Mouse (Mus musculus) forelimb bud, embryonic 11.5 days (tissue): ENCODE results near the gene Setd5.
A peak's percentile ranks its signal among the peaks of the same experiment; 100 is the strongest.

Source experiments
- DNase-seq: peaks from one replicate; pipeline ENCODE4 v3.0.0-alpha.2; 2012; ENCODE audit warnings: low read depth, low spot score

Setd5 gene

DNA sequence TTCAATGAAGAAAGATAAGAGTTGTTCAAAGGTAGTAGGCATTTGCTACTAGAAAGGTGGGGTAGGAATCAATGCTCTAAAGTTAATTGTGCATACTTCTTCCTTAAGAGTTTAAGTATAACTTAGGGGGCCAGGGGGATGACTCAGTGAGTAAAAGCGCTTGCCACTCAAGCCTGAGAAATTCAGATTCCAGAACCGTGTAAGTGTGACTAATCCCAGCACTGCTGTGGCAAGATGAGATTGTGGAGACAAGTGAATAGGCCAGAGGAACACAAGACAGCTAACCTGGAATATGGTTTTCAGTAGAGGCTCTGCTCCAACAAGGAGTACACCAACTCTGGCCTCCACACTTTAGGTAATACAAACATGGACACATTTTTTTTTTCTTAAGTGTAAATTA lies 56.2 kb downstream of the Setd5 start:
- DNase-seq: no peak

DNA sequence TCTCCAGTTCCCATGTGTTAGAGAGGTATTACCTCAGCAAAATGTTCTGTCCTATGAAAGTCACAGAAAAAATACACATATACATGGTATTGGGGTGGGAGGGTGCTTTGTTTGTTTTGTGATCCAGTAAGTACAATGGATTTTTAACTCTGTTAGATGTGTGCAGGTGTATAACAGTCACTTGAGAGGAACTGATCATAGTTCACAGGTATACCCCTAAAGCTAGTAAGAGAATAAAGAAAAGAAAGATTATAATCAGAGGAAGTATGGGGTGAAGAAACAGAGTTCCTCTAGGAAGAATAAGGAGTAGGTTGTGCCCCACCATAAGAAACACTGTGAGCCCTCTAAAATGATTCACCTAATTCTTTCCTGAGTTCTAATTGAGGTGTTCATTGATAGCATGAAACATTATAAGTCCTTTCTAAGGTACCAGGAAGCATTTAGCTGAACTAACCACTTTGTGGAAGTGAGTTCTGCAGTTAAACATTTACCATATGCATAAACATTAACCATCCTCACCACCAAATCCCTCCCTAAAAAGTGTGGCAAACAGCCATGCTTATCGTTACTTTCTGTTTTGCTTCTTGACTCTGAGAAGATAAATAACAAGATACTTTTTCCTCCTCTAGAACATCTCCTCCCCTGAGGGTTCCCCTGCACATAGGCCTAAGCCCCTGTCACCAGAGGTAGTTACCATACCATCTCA lies 64.4 kb downstream of the Setd5 start:
- no peak for DNase-seq

DNA sequence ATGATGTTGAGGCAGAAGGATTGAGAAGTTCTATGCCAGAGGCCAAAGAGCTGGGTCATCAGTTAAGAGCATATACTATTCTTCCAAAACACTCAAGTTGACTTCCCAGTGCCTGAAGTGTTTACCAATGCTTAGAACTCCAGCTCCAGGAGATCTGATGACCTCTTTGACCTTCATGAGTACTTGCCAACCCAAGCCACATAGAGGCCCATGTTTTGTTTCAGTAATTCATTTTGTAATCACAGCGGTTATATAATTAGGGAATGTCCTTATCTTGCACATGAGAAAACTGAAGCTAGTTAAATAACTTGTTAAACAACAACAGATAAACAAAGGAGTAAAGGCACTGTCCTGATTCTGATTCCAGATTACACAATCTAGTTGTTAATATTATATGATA lies 67.6 kb downstream of the Setd5 start:
- DNase-seq: no peak

DNA sequence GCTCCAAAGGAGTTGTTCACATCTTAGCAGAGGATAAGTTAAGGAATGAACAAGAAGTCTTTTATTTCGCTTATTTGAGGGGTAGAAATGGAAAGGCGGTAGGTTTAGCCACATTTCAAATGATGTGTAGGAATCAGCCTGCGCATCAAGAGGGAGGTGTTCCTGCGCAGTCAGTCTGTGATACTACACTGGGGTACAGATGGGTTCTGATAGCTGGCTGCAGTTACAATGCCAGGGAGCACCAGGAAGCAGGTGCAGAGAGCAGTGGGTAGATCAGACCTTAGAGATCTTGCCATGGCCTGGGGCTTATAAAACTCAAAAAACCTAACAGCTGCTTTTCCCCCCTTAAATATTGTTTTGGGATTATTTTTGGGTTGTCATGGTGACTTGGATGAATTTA lies 68.1 kb downstream of the Setd5 start:
- no peak for DNase-seq

DNA sequence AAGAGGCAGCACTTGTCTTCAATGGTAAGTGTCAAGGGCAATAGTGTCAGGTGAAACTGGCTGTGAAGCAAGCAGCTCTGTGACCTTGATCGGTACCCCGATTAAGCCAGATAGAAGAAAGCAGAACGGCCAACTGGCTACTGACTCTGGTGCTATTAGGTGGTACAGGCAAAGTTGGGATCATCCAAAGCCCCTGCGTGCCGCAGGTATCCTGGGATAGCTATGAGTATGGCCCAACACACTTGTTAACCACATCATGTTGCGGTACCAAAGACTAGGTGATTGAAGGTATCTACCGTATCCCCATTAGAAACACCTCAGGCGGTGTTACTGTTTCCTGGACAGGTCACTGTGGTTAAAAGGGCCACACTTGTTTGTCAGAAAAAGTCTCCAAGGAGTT lies 76.9 kb downstream of the Setd5 start:
- no peak for DNase-seq

DNA sequence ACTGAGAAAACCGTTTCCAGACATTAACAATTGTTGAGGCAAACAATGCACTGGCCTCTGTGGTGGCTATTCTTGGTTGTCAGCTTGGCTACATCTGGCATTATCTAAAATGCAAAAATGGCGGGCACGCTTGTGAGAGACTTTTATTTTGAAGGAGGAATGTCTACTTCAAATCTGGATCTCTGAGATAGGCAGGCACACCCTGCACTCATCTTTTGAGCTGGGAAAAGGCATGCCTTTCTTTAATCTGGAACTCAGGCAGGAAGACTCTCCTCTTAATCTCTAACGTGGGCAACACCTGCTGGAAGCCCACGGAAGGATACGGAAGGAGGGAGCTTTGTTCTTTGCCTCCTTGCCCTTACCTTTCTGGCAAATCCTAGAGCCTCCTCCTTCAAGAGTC lies 77.7 kb downstream of the Setd5 start:
- DNase-seq: no peak

DNA sequence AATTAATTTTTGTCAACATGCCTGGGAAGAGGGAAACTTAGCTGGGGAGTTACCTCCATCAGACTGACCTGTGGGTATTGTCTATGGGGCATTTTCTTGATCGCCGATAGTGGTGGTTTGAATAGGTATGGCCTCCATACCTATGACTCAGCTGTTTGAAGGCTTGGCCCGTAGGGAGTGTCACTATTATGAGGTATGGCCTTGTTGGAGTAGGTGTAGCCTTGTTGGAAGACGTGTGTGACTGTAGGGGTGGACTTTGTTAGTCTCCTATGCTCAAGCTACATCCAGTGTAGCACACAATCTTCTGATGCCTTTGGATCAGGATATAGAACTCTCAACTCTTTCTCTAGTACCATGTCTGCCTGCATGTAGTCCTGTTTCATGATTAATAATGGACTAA lies 78.9 kb downstream of the Setd5 start:
- DNase-seq: no peak

DNA sequence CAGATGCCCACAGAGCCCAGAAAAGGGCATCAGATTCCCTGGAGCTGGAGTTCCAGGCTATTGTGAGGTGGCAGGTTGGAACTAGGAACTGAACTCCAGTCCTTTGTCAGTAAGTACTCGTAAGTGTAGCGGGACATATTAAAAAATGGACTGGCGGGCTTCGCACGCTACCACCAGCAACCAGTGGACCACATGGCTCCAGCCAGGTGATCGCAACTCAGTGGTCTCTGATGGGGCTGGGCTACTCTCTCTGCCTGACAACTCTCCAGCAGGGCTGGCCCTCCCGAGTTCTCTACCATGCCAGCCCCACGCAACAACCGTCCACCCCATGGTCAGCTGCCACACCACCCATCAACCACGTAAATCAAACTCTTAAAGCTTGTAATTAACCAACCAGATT lies 82.9 kb downstream of the Setd5 start:
- DNase-seq: no peak

DNA sequence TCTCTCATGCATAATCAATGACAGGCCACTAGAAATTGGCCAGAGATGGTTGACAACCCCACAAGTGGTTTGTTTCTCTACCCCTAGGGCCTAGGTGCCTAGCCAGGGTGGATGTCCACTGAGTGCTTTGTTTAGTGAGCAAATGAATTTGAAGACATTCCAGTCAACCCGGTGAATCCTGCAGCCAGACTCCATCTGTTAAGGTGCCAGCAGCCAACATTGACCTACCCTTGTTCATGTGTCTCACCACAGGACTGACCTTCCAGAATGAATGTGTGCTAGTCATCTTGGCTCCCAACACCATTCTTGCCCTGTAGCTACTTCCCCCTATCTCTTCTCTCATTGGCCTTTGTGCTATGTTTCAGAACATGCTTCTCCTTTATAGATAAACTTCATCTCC lies 84.8 kb downstream of the Setd5 start:
- DNase-seq: no peak

DNA sequence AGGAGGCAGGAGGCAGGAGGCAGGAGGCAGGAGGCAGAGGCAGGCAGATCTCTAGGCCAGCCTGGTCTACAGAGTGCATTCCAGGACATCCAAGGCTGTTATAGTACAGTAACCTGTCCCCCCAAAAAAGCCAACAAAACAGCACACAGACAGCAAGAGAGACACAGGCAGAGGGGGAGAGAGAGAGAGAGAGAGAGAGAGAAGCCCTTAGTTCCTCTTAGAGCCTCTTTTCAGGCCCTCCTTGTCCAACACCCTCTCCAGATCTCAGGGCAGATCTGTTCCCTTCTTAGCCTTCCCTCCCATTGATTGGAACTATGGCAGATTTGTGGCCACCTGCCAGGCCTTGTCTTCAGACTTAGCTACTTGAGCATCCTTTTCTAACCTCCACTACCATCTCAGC lies 86.3 kb downstream of the Setd5 start:
- DNase-seq: no peak

DNA sequence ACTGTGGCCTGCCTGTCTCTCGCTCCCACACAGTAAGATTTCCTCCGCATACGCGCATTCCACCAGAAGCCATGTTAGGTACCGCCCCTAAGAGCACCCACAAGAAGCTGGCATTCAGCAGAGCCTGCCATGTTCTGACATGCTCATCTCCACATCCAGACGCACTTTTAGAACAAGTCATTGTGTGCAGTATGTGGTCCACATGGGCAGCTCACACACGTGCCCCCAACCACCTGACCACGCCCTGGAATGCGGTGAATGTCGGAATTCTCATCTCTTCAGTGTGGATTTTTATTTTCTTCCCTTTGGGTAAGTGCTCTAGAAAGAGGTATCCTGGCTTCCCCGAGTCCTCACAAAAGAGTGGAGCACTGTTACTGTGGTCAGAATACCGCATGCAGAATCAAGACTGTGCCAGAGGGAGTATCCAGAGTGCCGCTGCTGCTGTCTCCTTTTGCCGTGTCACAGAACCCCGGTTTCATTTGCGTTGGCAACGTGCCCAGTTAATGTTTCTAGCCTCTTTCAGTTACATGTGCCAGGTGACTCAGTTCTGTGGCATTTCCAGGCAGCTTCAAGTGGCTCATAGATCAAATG lies 89.6 kb downstream of the Setd5 start:
- no peak for DNase-seq

DNA sequence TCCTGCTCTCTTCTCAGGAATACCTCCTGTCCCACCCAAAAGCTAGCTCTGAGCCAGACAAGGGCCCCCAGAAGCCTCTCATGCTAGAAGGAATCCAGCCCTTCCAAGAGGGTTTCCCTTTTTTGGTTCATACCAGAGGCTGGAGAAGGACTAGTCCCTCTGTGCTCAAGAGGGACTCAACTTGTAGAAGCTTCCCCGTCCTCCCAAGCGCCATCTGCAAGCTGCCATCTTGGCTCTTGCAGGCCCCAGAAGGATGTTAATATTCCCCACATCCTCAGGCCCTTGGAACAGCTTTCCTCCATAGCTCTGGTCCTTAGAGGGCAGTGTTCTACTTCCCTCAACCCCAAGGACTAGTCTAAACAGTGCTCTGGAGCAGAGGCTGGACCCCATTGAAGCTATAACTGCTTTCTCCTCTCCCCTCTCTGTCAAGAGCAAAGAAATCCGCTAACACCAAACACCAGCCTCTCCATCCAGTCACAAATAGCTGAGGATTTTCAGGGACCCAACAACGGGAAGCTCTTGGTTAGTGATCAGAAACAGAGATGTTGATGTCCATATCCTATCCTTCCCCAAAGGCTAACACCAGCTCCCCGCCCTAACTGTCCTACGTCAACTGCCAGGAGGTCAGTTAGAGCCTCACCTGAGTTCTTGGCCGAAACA lies 91.3 kb downstream of the Setd5 start:
- DNase-seq: no peak

DNA sequence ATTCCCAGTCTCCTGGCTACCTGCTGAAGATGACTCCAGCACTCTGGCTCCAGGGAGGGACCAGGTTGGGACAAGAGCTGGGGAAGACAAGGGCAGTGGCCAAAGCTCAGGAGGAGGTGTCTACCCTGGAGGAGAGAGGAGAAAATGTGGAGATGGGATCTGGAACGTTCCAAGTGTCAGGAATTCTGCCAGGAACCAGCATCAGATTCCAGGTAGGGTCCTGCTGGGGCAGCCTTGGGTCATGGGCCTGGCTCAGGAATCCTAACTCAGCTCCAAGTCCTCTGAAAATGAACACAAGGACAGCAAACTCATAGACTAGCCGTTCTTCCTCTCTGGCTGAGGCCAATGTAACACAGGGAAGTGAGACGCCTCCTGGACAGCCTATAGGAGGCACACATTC lies 92.7 kb downstream of the Setd5 start:
- no peak for DNase-seq

DNA sequence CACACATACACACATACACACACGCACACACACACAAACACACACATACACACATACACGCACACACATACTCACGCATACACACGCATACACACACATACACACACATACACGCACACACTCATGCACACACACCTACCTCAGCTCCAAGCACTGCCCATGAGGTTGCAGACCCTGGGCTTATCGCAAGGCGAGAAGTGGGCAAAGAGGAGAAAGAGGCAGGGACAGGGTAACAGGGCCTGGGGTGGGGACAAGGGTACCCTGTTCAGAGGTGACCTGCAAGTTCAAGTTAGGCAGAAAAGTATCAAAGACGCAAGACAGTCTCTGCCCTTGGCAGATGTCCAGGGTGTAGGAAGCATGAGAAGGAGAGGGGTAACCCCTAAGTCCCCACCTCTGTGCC lies 93.5 kb downstream of the Setd5 start:
- no peak for DNase-seq

DNA sequence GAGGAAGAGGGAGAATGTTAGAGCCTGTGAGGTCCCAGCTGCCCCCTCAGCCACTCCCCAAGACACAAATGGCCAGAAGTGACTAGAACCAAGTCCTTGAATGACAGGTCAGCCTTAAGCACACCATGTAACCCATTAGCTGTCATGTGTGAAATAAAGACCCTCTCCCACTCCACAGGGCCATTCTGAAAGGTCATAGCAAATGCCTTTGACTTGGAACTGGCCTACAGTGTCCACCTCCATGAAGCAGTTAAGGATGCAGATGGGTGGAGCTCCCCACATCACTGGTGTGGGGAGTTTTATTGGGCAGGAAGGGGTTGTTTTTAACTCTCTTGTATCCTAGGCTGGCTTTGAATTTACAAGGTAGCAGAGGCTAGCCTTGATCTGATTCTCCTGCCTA lies 94.8 kb downstream of the Setd5 start:
- DNase-seq: no peak

DNA sequence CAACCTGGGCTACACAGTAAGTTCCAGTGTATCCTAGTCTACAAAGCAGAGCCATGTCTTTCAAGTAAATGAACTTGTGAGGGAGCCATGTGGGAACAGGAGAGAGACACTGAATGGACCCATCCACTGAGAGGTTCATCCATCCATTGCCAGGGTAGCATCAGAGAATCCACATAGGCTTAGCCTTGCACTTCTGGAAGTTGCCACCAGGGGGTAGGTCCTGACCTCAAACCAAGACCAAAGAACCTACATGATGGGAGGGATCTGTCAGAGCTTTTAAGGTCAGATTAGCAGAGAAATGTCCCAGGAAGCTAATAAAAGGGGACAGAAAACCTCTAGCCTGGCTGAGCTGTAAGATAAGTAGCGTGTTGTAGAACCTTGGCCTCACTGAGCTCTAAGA lies 95.4 kb downstream of the Setd5 start:
- DNase-seq: peak; percentile 56

DNA sequence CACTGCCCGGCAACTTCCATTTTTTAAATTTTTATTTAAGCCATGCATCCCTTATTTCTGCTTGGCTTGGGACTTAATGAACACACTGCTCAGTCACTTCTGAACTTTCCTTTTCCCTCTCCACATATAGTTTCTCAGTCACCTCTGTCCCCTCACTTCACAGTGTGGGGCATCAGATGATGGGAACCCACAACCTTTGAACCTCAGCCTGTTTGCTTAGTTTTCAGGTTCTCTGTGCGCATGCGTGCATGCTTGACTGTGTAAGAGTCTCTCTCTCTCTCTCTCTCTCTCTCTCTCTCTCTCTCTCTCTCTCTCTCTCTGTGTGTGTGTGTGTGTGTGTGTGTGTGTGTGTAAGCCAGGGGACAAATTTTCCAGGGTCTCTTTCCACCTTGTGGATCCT lies 98.3 kb downstream of the Setd5 start:
- no peak for DNase-seq

DNA sequence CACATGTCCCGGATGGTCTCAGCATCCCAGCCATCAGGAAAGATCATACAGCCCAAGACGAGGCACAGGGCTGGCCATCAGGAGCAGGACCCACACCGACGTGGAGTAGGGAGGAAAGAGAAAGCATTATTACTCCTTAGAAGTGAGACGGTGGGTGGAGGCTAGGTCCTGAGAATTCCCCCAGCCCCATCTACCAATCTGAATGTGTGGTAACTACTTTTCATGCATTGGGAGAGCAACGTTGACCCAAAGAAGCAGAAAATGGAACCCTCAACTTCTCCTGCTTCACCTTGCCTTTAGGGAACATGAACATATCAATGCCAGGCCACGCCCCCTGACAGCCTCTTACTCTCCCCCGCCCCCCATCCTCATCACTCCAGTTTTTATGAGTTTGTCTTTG lies 99.4 kb downstream of the Setd5 start:
- DNase-seq: no peak

DNA sequence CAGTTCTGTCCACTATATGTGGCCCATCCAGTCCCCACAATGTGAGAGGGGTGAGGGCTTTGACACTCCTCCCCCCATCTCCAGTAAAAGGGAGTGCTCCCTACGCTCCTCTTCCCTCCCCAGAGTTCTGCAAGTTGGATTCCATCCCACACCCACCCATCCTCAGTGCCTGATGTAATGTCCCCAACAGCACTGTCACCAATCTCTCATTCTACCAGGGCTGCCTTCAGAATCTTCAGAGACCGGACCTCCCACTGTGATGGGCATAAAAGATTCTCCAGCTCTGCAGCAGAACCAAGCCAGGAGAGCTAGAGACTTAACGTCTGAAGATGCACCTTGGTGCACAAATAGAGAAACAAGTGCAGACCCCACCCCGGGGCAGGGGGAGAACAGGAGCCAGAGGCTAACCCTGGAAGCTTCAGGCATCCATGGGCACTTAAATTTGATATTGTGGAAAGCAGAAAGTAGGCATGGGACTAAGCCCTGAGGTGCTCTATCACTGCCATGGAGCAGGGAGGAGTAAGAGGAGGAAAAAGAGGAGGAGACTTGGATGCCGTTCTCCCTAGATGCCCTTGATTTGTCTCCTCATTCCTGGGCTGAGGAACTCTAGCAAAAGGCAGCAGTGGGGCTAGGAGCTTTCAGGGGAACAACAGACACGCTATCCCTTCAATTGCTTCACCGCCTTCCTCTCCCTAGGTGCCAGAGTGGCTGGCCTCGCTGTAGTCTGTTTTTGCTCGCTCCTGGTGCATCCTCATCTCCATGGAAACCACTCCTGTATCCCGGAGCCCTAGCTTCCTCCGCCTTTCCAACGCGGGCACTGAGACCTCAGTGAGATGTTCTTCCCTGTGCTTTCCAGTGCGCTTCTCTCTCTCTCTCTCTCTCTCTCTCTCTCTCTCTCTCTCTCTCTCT lies 101.4 kb downstream of the Setd5 start:
- DNase-seq: no peak

DNA sequence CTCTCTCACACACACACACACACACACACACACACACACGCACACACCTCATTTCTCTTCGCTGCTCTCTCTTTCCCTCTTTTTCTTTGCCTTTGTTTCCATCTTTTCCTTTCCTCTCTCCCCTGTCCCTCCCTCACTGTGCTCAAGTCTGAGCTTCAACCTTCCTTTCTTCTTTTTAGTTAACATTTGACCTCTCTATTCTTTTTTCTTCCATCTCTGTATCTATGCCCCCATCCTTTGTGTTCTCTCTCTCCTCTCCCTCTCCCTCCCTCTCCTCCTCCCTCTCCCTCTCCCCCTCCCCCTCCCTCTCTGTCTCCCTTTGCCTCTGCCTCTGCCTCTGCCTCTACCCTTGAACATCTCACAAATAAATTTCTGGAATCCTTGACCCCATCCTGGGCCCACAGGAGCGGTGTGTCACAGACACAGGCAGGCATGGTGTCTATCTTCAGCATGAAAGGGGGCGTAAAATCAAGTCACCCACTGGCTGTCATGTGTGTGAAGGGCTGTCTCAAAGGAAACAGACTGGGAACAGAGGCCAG lies 102.1 kb downstream of the Setd5 start:
- no peak for DNase-seq

DNA sequence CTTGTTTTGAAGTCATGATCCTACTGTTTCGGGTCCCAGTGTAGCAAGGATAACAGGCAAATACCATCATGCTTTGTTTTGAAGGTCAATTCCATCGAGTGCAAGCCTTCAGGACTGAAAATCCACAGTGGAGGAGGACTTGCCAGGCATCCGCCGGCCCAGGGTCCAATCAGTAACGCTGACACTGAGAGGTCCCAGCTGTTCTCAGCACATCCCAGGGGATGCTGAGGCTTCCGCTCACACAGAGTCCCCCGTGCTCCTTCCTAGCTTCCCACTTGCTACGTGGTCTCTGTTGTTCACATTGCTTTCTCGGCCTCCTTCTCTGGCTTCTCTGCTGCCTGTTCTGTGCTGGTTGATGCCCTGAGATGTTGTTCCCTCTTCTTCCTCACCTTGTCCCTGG lies 107.0 kb downstream of the Setd5 start:
- no peak for DNase-seq
